Mouse (Mus musculus): ENCODE data around the gene Pitpnm1. TPM values are rescaled to one million over a fixed set of nuclear protein-coding genes. Genes with fewer than 3 reads are reported as not detected.
A peak's percentile ranks its signal among the peaks of the same experiment; 100 is the strongest.
"Not testable (repeated sequence)": the region's sequence is repeated elsewhere in the genome, so short reads cannot be mapped to it uniquely, and the experiment has no call there.

Pitpnm1 gene
- polyA plus RNA-seq, 2 experiments from 2014 or later, result 89.9 to 91.4 TPM

DNA sequence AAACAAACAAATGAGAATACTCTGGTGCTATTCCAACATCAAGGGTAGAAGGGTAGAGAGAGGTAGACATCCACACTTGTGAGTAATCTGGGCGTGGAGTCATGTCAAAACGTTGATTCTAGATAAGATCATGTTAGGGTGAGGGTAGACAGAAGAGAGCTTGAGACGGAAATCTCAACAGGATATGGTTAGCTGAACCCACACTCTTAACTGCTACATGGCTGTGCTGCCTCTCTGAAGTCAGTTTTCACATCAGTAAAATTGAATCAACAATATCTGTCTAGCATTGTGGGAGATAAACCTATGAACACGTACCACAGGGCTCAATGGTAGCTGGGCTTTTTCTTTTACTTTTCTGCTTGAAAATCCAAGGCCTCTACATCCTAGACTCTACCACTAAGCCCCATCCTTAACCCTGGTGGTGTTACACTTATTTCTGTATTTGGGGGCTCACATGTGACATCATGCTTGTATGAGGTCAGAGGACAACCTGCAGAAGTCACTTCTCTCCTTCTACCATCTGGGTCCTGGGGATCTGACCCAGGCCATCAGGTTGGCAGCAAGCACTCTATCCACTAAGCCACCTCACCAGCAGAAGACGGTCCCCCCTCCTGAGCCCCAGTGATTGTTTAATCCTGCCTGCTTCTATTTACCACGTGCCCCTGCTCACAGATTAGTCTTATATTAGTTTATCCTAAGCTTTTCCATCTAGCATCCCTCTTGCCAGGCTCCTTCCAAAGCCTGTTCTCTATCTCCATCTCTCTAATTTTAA is 20.1 kb downstream of the Pitpnm1 start:
- peak; percentile 77 for ATAC-seq

DNA sequence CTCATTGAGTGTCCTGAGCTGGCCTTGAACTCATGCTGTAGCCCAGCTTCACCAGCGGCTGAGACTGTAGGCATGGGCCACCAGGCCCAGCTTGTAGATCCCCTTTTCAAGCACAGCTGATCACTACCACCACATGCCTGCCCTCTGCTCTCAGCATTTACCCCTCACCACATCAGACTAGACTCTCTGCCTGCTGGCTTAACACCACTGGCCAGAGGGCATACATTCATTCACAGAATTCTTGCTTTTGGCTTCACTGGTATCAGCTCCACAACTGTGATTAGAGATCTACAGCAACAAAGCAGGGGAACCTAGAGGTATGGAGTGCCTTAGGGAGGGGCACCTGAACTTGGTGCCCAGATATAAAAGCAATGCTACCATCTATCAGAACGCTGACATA is 20.7 kb downstream of the Pitpnm1 start:
- no peak for ATAC-seq

DNA sequence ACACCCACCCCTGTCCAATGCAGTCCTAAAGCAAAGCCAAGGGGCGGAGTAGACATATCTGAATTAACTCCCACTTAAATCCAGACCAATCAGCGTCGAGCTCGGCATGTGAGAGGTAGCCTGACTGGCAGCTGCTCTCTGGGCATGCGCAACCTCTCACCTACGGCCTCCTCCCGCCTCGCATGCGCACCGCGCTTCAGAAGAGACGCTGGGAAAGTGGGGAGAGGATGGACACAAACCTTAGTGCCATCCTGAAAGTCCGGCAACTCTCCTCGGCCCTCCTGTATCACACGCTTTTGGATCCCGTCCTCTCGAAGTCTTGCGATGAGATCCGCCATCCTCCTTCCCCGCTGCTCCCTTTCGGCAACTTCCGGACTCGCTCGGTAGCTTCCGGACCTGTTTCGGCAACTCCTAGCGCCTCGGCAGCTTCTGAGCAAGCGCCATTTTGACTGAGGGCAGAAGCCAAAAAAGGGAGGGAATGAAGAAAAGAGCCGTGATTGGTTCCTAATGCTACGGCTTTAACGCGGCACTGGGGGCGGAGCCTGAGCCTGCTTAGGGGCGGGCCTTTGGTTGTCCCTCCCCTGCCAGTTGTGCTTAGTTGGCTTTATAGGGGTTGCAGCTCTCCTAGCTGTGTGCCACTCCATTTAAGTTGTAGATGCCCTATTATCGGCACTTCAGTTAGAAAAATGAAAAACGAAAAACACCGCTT is 21.5 kb downstream of the Pitpnm1 start:
- peak; percentile 58 for ATAC-seq

DNA sequence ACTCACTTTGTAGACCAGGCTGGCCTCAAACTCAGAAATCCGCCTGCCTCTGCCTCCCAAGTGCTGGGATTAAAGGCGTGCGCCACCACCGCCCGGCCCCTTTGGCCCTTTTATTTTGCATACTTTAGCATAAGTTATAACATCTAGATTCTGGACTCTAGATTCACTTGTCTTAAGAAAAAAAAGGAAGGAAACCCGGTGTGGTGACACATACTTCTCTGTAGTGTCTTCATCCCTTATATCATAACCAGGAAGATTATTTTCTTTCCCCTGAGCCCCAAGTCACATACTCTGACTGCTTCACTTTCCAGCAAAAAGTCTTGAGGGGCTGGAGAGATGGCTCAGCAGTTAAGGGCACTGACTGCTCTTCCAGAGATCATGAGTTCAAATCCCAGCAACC is 22.1 kb downstream of the Pitpnm1 start:
- ATAC-seq, result not testable (repeated sequence)

DNA sequence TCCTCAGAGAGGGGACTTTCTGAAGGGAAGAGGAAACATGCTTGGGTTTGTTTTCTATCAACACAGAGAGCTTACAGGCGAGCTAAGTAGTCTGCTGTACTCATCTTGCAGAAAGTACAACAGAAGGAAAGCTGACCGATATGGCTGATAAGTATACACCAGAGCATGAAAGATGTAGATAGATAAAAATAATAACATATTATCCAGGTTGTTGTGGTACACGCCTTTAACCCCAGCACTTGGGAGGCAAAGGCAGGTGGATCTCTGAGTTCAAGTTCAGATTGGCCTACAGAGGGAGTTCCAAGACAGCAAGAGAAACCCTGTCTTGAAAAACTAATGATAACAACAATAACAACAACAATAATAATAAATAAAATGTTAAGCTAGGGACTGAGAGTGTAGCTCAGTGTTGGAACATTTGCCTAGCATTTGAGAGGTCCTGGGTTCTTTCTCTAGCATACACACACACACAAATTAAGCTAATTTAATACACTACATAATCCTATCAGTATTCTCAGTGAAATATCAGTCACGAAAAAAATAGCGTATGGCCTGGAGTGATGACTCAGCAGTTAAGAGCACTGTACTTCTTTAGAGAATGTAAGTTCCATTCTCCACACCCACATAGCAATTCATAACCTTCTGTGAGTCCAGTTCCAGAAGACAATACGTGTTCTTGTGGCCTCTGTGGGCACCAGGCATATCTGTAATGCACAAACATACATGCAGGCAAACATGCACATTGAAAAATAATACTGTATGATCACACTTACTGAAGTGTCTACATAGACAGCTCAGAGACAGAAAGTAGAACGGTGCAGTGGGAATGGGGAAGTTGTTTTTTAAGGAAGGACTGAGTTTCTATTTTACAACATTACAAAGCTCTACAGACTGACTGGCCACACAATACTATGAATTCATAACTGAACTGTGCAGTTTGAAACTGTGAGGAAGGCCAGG is 22.9 kb downstream of the Pitpnm1 start:
- no peak for ATAC-seq

DNA sequence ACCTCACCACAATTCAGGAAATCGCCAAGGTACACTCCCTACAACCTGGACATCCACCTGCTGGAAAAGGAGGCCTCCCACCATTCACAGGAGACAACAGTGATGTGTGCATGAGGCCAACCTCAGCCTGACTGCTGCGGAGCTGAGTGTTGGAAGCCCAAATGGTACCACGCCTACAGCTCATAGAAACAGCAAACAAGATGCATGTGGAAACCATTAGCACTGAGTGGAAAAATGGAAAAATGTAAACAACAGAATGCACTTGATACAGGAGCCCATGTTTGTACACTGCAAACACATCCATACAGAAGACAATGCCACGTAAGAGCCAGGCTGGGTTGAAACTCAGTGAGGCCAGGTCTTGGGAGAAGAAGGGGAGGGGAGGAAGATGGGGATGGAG is 24.6 kb downstream of the Pitpnm1 start:
- no peak for ATAC-seq

DNA sequence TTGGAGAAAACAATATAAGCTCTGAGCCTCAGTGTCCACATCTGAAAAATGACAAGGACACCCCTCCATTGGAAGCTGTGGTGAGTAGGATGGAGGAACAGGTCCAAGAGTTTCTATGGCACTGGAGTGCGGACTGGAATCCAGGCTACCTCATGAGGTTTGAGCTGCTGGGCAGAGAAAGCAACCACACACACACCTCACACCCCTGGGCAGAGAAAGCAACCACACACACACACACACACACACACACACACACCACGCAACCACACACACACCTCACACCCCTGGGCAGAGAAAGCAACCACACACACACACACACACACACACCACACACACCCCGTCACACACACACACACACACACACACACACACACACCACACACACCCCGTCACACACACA is 25.5 kb downstream of the Pitpnm1 start:
- ATAC-seq, result not testable (repeated sequence)

DNA sequence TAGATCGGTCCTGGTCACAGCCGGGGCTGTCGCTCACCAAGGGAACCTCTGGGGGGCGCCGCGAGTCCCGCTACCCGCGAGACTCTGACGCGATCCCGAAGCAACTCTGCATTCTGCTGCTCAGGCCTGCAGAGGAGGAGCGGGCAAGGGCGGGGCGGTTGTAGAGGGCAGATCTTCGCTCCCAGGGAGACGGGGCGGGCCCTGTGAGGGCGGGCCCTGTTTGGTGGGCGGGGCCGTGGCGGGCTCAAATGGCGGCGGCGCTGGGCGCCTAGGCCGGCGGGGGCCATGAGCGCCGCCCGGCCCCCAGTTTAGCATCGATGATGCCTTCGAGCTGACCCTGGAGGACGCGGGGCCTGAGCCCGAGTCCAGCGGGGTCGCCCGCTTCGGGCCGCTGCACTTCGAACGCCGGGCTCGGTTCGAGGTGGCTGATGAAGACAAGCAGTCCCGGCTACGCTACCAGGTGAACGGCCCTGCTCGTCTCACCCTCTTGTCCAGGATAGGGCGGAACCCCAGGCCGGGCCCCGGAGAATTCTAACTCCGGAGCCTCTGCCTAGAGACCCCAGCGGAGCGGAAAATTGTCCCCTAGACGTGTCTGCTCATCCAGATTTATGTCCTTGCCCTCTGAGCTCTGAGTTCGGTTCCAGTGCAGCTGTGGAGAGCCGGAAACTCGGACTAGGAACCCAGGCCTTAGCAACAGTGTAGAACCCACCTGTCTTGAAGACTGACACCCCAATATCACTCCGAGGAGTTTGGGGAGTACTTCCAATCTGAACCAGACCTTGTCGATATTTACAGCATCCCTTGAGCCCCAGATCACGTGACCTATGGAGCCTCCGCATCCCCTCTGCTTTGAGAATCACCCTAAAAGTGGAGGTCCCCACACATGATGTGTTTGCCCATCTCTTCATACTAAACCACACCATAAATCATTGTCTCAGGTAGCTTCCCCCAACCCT is 26.2 kb downstream of the Pitpnm1 start, which contains the start of gene Aip:
Gene Aip (minus strand): TSS at position 118 of the 956 bp plus-strand sequence.
- peak; percentile 71 for ATAC-seq

DNA sequence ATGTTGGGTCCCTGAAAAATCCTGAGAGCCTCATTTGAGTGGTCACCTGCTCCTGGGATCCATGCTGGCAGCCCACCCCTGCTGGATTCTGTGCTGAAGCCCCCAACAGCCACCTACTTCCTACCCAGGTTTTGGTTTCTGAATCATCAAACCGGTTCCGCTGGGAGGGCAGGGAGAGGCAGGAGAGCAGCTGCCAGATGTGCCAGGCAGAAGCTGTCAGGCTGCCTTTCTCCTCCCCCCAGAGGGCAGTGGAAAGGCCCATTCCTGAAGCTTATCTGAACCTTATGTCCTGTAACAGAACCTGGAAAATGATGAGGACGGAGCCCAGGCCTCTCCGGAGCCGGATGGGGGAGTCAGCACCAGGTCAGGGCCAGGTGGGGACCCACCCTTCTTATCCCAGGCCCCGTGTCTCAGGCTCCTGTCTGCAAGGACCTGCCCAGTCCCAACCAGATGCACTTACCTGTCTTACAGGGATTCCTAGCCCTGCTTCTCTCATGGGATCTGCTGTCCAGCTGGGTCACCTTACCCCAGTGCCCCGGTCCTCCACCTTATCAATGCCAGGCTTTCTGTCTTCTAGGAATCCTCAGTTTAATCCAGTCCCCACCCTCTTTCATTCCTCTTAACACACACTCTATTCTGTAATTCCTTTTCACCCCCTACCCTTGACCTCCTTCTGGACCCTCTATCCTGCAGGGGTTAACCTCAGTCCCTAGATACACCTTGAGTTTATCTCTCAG is 27.1 kb downstream of the Pitpnm1 start:
- no peak for ATAC-seq

DNA sequence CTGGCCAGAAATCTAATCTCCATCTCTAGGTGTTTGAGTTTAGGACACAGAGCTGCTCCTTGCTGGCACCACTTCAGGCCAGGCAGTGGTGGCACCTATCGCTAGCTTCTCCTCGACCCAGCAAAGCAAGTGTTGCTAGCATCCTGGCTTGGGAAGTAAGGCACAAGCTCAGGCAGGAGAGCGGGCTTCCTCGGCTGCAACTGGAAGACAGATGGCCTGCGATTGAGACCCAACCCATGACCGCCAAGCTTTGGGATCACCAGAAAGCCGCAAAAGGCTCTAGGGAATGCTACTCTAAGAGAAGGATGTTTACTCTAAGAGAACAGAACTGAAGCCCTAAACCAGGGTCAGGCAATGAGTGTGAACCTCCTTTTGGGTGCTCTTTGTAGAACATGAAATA is 29.7 kb downstream of the Pitpnm1 start:
- ATAC-seq, result no peak

DNA sequence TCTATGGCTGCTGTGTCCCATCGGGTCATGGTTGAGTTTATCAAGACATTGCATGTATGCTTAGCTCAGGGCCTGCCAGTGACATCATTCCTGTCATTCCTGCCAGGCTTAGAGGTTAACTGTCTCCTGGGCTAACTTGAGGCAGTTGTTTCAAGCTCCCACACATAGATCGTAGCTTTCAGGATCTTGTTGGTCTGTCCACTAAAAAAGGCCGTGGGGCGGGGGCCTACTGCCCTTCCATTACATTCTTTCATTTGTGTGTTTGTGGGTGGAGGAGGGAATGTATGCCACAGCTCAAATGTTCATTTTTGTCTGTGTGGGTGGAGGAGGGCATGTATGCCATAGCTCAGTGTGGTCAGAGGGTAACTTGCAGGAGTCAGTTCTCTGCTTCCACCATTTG is 30.3 kb downstream of the Pitpnm1 start:
- no peak for ATAC-seq

DNA sequence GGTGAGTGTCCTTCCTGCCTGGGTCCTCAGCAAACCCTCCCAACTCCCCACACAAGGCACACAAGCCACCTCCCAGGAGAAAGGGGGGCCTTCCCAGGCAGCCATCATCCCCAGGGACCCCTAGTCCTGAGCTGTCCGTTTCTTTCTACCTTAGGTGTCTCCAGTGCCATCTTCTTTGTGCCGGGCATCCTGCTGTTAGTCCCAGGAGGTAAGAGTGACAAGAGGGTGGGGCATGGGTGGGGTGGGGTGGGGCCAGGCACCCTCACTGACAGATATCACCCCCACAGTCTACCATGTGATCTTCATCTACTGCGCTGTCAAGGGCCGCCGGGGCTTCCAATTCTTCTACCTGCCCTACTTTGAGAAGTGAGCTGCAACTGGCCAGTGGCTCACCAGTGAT is 31.3 kb downstream of the Pitpnm1 start:
- no peak for ATAC-seq

DNA sequence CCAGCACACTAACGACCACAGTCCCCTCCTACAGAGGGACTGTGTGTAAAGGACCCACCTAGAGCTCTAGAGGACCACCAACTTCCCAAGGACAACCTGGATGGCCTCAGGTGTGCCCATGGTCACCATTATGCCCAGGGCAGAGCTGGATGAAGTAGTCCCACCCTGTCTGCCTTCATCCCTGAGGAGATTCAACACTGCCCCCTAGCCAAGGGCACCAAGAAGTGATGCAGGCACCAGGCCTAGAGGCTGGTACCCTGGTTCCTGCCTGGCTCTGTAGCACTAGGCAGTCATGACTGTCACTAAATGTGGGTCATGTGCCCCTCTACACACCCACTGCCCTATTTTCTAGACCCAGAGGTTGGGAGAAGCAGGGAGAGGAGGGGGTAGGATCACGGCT is 32.0 kb downstream of the Pitpnm1 start:
- ATAC-seq, result no peak

DNA sequence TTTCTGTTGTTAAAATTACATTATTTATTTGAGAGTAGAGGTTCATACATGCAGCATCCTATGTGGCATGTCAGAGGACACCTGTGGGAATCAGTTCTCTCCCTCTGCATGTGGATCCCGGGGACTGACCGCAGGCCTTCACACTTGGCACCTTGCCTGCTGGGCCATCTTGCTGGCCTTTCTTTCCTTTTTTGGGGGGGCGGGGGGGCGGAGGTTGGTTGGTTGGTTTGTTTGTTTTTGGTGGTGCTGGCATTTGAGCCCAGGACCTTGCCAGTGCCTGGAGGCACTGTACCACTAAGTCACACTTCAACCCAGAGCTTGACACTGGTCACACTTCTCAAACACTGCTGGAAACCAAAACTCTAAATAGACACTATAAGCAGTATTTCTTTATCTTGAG is 34.6 kb downstream of the Pitpnm1 start:
- ATAC-seq, result no peak

DNA sequence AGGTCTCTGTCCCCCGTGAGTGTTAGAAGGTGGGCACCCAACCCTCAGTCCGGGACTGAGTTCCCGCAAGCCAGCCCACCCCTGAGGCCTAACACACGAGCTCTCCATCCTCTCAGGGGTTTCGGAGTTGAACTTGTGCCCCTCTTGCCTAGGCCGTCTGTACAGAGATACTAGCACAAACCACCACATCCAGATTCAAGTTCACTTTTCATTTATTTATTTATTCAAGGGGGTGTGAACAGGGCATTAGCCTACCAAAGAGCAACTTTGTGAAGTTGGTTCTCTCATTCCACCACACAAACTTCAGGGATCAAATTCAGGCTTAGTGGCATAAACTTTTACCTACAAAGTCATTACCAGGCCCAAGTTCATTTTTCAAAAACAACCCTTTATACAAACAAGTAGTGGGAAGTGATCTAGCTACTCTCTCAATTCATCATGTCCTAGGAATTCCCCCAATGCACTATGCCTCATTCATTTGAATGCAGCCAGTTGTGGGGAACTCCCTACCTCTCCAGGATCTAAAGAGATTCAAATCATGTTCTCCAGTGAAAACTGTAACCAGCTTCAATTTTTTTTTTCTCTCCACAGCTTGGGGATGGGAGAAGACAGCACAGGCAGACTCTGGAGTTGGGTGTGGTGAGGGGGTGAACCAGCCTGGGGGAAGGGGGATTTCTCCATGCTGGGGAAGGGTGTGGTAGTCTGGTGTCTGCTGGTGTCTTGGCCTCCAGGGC is 35.6 kb downstream of the Pitpnm1 start:
- peak; percentile 77 for ATAC-seq

DNA sequence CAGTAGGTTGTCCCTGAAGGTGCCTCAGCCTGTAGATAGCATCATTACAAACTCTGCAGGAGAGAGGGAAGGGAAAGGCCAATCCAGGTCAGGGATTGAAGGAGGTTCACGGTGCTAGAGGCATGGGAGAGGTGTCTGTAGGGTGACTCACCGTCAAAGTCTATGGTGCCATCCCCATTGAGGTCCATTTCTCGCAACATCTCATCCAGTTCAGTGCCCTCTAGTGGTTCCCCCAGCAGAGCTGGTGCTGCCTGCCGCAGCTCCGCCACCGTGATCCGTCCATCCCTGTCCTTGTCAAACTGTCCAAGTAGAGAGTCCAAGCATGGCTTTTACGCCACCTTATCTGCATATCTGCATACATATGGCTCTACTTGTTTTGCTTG is 36.2 kb downstream of the Pitpnm1 start:
- peak; percentile 75 for ATAC-seq

DNA sequence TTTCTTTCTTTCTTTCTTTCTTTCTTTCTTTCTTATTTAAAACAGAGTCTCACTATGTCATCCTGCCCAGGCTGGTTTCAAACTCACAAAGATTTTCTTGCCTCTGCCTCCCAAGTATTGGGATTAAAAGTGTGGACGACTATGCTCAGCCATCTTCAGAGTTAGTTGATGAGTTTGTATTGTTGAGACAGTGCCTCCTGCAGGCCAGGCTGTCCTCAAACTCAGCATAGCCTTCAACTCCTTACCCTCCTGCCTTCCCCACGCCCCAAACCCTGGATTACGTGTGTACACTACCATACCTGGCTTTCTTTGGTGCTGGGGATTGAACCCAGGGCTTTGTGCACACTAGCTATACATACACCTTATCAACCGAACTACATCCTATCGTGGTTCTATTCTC is 36.7 kb downstream of the Pitpnm1 start:
- no peak for ATAC-seq

DNA sequence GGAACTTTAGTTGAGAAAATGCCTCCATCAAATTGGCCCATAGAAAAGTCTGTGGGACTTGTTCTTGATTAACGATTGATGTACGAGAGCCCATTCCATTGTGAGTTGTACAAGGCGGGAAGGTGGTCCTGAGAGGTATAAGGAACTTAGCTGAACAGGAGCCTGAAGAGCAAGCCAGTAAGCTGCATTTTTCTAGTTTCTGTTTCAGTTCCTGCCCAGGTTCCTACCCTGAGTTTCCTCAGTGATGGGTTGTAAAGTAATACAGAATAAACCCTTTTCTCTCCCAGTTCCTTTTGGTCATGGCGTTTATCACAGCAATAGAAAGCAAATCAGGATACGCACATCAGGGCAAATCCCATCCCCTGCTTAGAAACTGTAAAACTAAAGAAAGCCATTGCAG is 38.1 kb downstream of the Pitpnm1 start:
- no peak for ATAC-seq

DNA sequence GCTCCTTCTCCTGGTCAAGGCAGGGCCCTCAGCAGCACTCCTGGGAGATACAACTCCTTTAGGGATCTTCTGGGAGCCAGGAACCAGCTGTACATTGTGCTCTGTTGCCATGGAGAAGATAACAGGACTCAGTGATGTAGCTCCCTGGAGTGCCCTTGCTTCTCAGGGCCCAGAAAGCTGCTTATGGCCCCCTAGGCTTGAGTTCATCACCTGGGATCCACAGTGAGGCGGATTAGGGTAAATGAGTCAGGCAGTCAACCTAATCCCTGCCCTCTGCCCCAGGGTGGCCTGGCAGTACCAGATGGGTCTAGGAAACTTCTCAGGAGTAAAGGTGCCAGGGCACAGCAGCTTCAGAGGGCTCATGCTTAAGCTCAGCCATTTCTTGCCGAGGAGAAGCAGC is 39.6 kb downstream of the Pitpnm1 start, which contains the start of gene Gpr152:
Gene Gpr152 (plus strand): TSS at position 342 of the 400 bp plus-strand sequence.
- ATAC-seq, result no peak

DNA sequence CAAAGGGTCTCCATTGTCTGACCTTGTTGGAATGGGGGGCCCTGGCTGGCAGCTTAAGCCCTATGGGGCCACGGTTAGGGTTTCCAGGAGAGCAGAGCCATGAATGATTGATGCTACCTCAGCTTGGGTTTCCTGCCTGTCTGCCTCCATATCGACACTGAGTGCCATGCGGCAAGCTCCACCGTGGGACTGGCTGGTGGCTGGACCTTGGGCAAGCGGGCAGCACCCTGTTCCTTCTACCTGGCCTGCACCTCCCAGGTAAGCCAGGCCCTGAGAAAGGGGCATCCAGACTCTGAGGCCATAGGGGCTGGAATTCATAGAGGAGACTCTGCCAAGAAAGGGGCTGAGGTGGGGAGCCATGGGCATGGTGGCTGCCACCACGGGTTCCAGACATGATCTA is 40.3 kb downstream of the Pitpnm1 start:
- no peak for ATAC-seq
